Mouse (Mus musculus): ENCODE measurements around the gene Gm21954. TPM values are rescaled to one million over a fixed set of nuclear protein-coding genes. Genes with fewer than 3 reads are reported as not detected.
A peak's percentile ranks its signal among the peaks of the same experiment; 100 is the strongest.

Gene Gm21954
- total and polyA plus RNA-seq, 2 experiments from 2014 or later, result not detected

GRCm38 (mm10) chr3:55442012-55442645, 29.9 kb downstream of the Gm21954 start:
- peaks cover 14% of the 10 kb centered on the region for H3K4me1 ChIP-seq (ENCODE audit: insufficient read depth)
- no peaks in the 10 kb centered on the region for H3K36me3 ChIP-seq (ENCODE audit: insufficient read depth)
- 70% methylated on average over 11 of the region's 11 CpGs for WGBS
- H3K9me3 ChIP-seq (ENCODE audit: low read length), result no peaks in the 10 kb centered on the region
- no peak for TF ChIP-seq CTCF (IDR thresholded peaks at IDR 0.05; ENCODE audit: low read depth)
- H3K27me3 ChIP-seq (ENCODE audit: insufficient read depth, low read length), result no peaks in the 10 kb centered on the region
- H3K27ac ChIP-seq (ENCODE audit: low read depth, low read length), result peak overlapping the region; percentile 36; the same call in 1 of the 2 replicates
- H3K9ac ChIP-seq, result no peak overlapping the region
- DNase-seq (no peak), ATAC-seq (no peak)
- no peak overlapping the region for H3K4me3 ChIP-seq (ENCODE audit: low read depth, low read length)
- H3K4me2 ChIP-seq (ENCODE audit: low read depth), result no peak overlapping the region

- Histone ChIP-seq H3K4me2 (ENCODE audit: low read depth) (no peak overlapping the region), H3K36me3 (ENCODE audit: insufficient read depth) (no peaks in the 10 kb centered on the region), H3K9me3 (ENCODE audit: low read length) (no peaks in the 10 kb centered on the region), H3K27ac (ENCODE audit: low read depth, low read length) (peak overlapping the region; percentile 66), H3K4me3 (ENCODE audit: low read depth, low read length) (no peak overlapping the region), H3K9ac (no peak overlapping the region), H3K27me3 (ENCODE audit: insufficient read depth, low read length) (no peaks in the 10 kb centered on the region), H3K4me1 (ENCODE audit: insufficient read depth) (peaks cover 14% of the 10 kb centered on the region)
- peak; percentile 51 for DNase-seq
- 40% methylated on average over 8 of the region's 8 CpGs for WGBS
- ATAC-seq, result peak; percentile 65
- TF ChIP-seq CTCF (IDR thresholded peaks at IDR 0.05; ENCODE audit: low read depth), result no peak
These were observed 31.7 kb downstream of the Gm21954 start for GRCm38 (mm10) chr3:55440342-55440741.

GRCm38 (mm10) chr3:55438824-55439446, 33.1 kb downstream of the Gm21954 start:
- Histone ChIP-seq H3K9ac (no peak overlapping the region), H3K9me3 (ENCODE audit: low read length) (no peaks in the 10 kb centered on the region), H3K4me2 (ENCODE audit: low read depth) (no peak overlapping the region), H3K27ac (ENCODE audit: low read depth, low read length) (no peak overlapping the region), H3K36me3 (ENCODE audit: insufficient read depth) (no peaks in the 10 kb centered on the region), H3K4me1 (ENCODE audit: insufficient read depth) (peaks cover 14% of the 10 kb centered on the region), H3K27me3 (ENCODE audit: insufficient read depth, low read length) (no peaks in the 10 kb centered on the region), H3K4me3 (ENCODE audit: low read depth, low read length) (no peak overlapping the region)
- TF ChIP-seq CTCF (IDR thresholded peaks at IDR 0.05; ENCODE audit: low read depth), result no peak
- ATAC-seq, result no peak
- DNase-seq, result no peak
- 78% methylated on average over 7 of the region's 7 CpGs for WGBS

- no peak overlapping the region for H3K4me2 ChIP-seq (ENCODE audit: low read depth)
- ATAC-seq, result no peak
- no peak overlapping the region for H3K9ac ChIP-seq
- 71% methylated on average over 1 of the region's 1 CpGs for WGBS
- TF ChIP-seq CTCF (IDR thresholded peaks at IDR 0.05; ENCODE audit: low read depth), result no peak
- H3K27ac ChIP-seq (ENCODE audit: low read depth, low read length), result no peak overlapping the region
- no peaks in the 10 kb centered on the region for H3K27me3 ChIP-seq (ENCODE audit: insufficient read depth, low read length)
- no peak for DNase-seq
- H3K4me1 ChIP-seq (ENCODE audit: insufficient read depth), result no peaks in the 10 kb centered on the region; the same call in 1 of the 2 replicates
- no peaks in the 10 kb centered on the region for H3K9me3 ChIP-seq (ENCODE audit: low read length)
- H3K36me3 ChIP-seq (ENCODE audit: insufficient read depth), result no peaks in the 10 kb centered on the region
- no peak overlapping the region for H3K4me3 ChIP-seq (ENCODE audit: low read depth, low read length)
These were observed 37.7 kb downstream of the Gm21954 start for GRCm38 (mm10) chr3:55434276-55434675.

- H3K36me3 ChIP-seq (ENCODE audit: insufficient read depth), result no peaks in the 10 kb centered on the region
- no peak overlapping the region for H3K4me2 ChIP-seq (ENCODE audit: low read depth)
- H3K27ac ChIP-seq (ENCODE audit: low read depth, low read length), result 0 out of 2 replicates have a peak overlapping the region, but pooled peaks have one; percentile 29
- H3K4me1 ChIP-seq (ENCODE audit: insufficient read depth), result no peaks in the 10 kb centered on the region
- WGBS, result 78% methylated on average over 3 of the region's 3 CpGs
- H3K9ac ChIP-seq, result no peak overlapping the region
- TF ChIP-seq CTCF (IDR thresholded peaks at IDR 0.05; ENCODE audit: low read depth), result no peak
- no peak for ATAC-seq
- no peaks in the 10 kb centered on the region for H3K27me3 ChIP-seq (ENCODE audit: insufficient read depth, low read length)
- H3K9me3 ChIP-seq (ENCODE audit: low read length), result no peaks in the 10 kb centered on the region
- H3K4me3 ChIP-seq (ENCODE audit: low read depth, low read length), result no peak overlapping the region
- DNase-seq, result no peak
These were observed 40.8 kb downstream of the Gm21954 start for GRCm38 (mm10) chr3:55431223-55431622.

GRCm38 (mm10) chr3:55430022-55430549, 41.9 kb downstream of the Gm21954 start:
- ATAC-seq (peak; percentile 43; the same call in 1 of the 2 replicates), DNase-seq (no peak)
- Histone ChIP-seq H3K27ac (ENCODE audit: low read depth, low read length) (no peak overlapping the region), H3K9me3 (ENCODE audit: low read length) (no peaks in the 10 kb centered on the region), H3K4me3 (ENCODE audit: low read depth, low read length) (no peak overlapping the region), H3K9ac (no peak overlapping the region), H3K4me1 (ENCODE audit: insufficient read depth) (no peaks in the 10 kb centered on the region), H3K27me3 (ENCODE audit: insufficient read depth, low read length) (no peaks in the 10 kb centered on the region), H3K4me2 (ENCODE audit: low read depth) (no peak overlapping the region), H3K36me3 (ENCODE audit: insufficient read depth) (no peaks in the 10 kb centered on the region)
- WGBS, result 70% methylated on average over 2 of the region's 2 CpGs
- no peak for TF ChIP-seq CTCF (IDR thresholded peaks at IDR 0.05; ENCODE audit: low read depth)
